ENCODE assay signal across 22 mouse cellular contexts in genomic region chr10:115309191-115309590, GRCm38 (mm10). TPM values are rescaled to one million over a fixed set of nuclear protein-coding genes. Genes with fewer than 3 reads are reported as not detected.
A peak's percentile ranks its signal among the peaks of the same experiment; 100 is the strongest.
DNase-seq lines count a peak whose midpoint lies in the region; ATAC-seq lines count a peak whose summit lies in the region.
"Had no signal": no experiment of that assay in that cellular context is flagged by ENCODE, and none has a peak within 500 bp of the region (broad histone marks: within the 10 kb centered on the region; RNA-seq: fewer than 3 reads in every experiment).

No protein-coding gene starts in this region.

- ATAC-seq in forebrain, embryonic 11.5 days (replicated peaks; ENCODE audit: low FRiP score): no peak
- no peak for ATAC-seq in forebrain, embryonic 13.5 days
- no peak for ATAC-seq in heart, embryonic 16.5 days (replicated peaks; ENCODE audit: extremely low read depth, insufficient read depth, low FRiP score)
- no peak for ATAC-seq in midbrain, embryonic 11.5 days (ENCODE audit: low FRiP score)
- no peak for ATAC-seq in midbrain, embryonic 16.5 days
- ATAC-seq: forebrain, embryonic 15.5 days; intestine, postnatal 0 days; Patski had no signal

- intact Hi-C loops in heart, postnatal 14 days (cut with DNase I): no loop called here

- no peak overlapping the region for H3K9ac ChIP-seq in forebrain, embryonic 11.5 days (ENCODE audit: low read length)
- no peak overlapping the region for H3K9ac ChIP-seq in forebrain, embryonic 13.5 days
- no peak overlapping the region for H3K9ac ChIP-seq in heart, embryonic 16.5 days (ENCODE audit: low read length)
- no peak overlapping the region for H3K9ac ChIP-seq in midbrain, embryonic 11.5 days (ENCODE audit: low read length)
- H3K9ac ChIP-seq in midbrain, embryonic 16.5 days (ENCODE audit: low read depth, low read length): no peak overlapping the region
- H3K9ac ChIP-seq: forebrain, embryonic 15.5 days; heart, embryonic 13.5 days; hindbrain, embryonic 12.5 days; hindbrain, embryonic 15.5 days had no signal

- no peak overlapping the region for H3K4me2 ChIP-seq in forebrain, embryonic 11.5 days (ENCODE audit: low read depth, low read length, severe bottlenecking)
- no peak overlapping the region for H3K4me2 ChIP-seq in forebrain, embryonic 13.5 days
- no peak overlapping the region for H3K4me2 ChIP-seq in heart, embryonic 16.5 days (ENCODE audit: low read depth, low read length)
- no peak overlapping the region for H3K4me2 ChIP-seq in midbrain, embryonic 11.5 days
- H3K4me2 ChIP-seq in midbrain, embryonic 16.5 days (ENCODE audit: low read length): no peak overlapping the region
- H3K4me2 ChIP-seq: forebrain, embryonic 15.5 days; heart, embryonic 13.5 days; hindbrain, embryonic 12.5 days; hindbrain, embryonic 15.5 days had no signal

- 89% methylated on average over 4 of the region's 4 CpGs for WGBS in forebrain, embryonic 11.5 days
- WGBS in forebrain, embryonic 13.5 days: 94% methylated on average over 4 of the region's 4 CpGs
- 84% methylated on average over 4 of the region's 4 CpGs for WGBS in heart, embryonic 16.5 days
- 96% methylated on average over 4 of the region's 4 CpGs for WGBS in midbrain, embryonic 11.5 days
- 95% methylated on average over 4 of the region's 4 CpGs for WGBS in midbrain, embryonic 16.5 days

- H3K27me3 ChIP-seq in forebrain, embryonic 11.5 days (ENCODE audit: control insufficient read depth, insufficient read depth, low read length): no peaks in the 10 kb centered on the region
- H3K27me3 ChIP-seq in forebrain, embryonic 13.5 days: no peaks in the 10 kb centered on the region
- no peaks in the 10 kb centered on the region for H3K27me3 ChIP-seq in heart, embryonic 16.5 days (ENCODE audit: control insufficient read depth, insufficient read depth, low read length)
- no peaks in the 10 kb centered on the region for H3K27me3 ChIP-seq in midbrain, embryonic 11.5 days (ENCODE audit: control insufficient read depth, insufficient read depth, low read length)
- no peaks in the 10 kb centered on the region for H3K27me3 ChIP-seq in midbrain, embryonic 16.5 days (ENCODE audit: control insufficient read depth, insufficient read depth, low read depth, low read length)
- H3K27me3 ChIP-seq: forebrain, embryonic 15.5 days; heart, embryonic 13.5 days; hindbrain, embryonic 12.5 days; hindbrain, embryonic 15.5 days; Patski had no signal

- DNase-seq in forebrain, embryonic 11.5 days (ENCODE audit: low spot score): peak; percentile 29
- DNase-seq in heart, adult 11 months: peak; percentile 55
- DNase-seq in heart, postnatal 4 days: no peak
- no peak for DNase-seq in heart, postnatal 14 days
- DNase-seq in midbrain, embryonic 11.5 days (ENCODE audit: low spot score, missing footprints): peak; percentile 66
- DNase-seq: adrenal gland, postnatal 10 days; adrenal gland, postnatal 36 days; cerebellum, adult 18-20 months; cerebellum, adult 9-10 months; cerebellum, postnatal 14 days; gastrocnemius, postnatal 36 days had no signal

- H3K4me1 ChIP-seq in forebrain, embryonic 11.5 days (replicated peaks; ENCODE audit: control insufficient read depth, insufficient read depth, low read length): peaks cover 7% of the 10 kb centered on the region
- peaks cover 27% of the 10 kb centered on the region for H3K4me1 ChIP-seq in forebrain, embryonic 13.5 days
- peaks cover 58% of the 10 kb centered on the region for H3K4me1 ChIP-seq in heart, embryonic 16.5 days (ENCODE audit: control insufficient read depth, insufficient read depth, low read length)
- peaks cover 9% of the 10 kb centered on the region for H3K4me1 ChIP-seq in midbrain, embryonic 11.5 days (ENCODE audit: control insufficient read depth, insufficient read depth, low read length)
- H3K4me1 ChIP-seq in midbrain, embryonic 16.5 days (ENCODE audit: control insufficient read depth, insufficient read depth, low read length): peaks cover 29% of the 10 kb centered on the region

- no peaks in the 10 kb centered on the region for H3K9me3 ChIP-seq in forebrain, embryonic 11.5 days (ENCODE audit: control insufficient read depth, low read length)
- no peaks in the 10 kb centered on the region for H3K9me3 ChIP-seq in forebrain, embryonic 13.5 days (replicated peaks)
- no peaks in the 10 kb centered on the region for H3K9me3 ChIP-seq in heart, embryonic 16.5 days (replicated peaks; ENCODE audit: control insufficient read depth, low read length)
- no peaks in the 10 kb centered on the region for H3K9me3 ChIP-seq in midbrain, embryonic 11.5 days (ENCODE audit: control insufficient read depth, low read length)
- H3K9me3 ChIP-seq in midbrain, embryonic 16.5 days (replicated peaks; ENCODE audit: control insufficient read depth, low read length, poor library complexity, severe bottlenecking): no peaks in the 10 kb centered on the region
- H3K9me3 ChIP-seq: forebrain, embryonic 10.5 days; forebrain, embryonic 15.5 days; G1E; heart, embryonic 13.5 days; hindbrain, embryonic 12.5 days; hindbrain, embryonic 15.5 days had no signal

- no peak overlapping the region for H3K27ac ChIP-seq in forebrain, embryonic 11.5 days (ENCODE audit: low read depth, low read length)
- H3K27ac ChIP-seq in forebrain, embryonic 13.5 days: no peak overlapping the region
- peak overlapping the region; percentile 10; the same call in 1 of the 2 replicates for H3K27ac ChIP-seq in heart, embryonic 16.5 days (ENCODE audit: low read length)
- H3K27ac ChIP-seq in midbrain, embryonic 11.5 days (ENCODE audit: low read depth, low read length): no peak overlapping the region
- H3K27ac ChIP-seq in midbrain, embryonic 16.5 days (ENCODE audit: low read length): no peak overlapping the region
- H3K27ac ChIP-seq: forebrain, embryonic 10.5 days; forebrain, embryonic 15.5 days; heart, embryonic 13.5 days; hindbrain, embryonic 12.5 days; hindbrain, embryonic 15.5 days had no signal

- H3K4me3 ChIP-seq in forebrain, embryonic 11.5 days (ENCODE audit: low read depth, low read length): no peak overlapping the region
- no peak overlapping the region for H3K4me3 ChIP-seq in forebrain, embryonic 13.5 days
- H3K4me3 ChIP-seq in heart, embryonic 16.5 days (ENCODE audit: low read length): no peak overlapping the region
- no peak overlapping the region for H3K4me3 ChIP-seq in midbrain, embryonic 11.5 days (ENCODE audit: low read depth, low read length)
- H3K4me3 ChIP-seq in midbrain, embryonic 16.5 days (ENCODE audit: low read depth, low read length): no peak overlapping the region
- H3K4me3 ChIP-seq: forebrain, embryonic 10.5 days; forebrain, embryonic 15.5 days; heart, embryonic 13.5 days; hindbrain, embryonic 12.5 days; hindbrain, embryonic 15.5 days had no signal

- no peaks in the 10 kb centered on the region for H3K36me3 ChIP-seq in forebrain, embryonic 11.5 days (ENCODE audit: control insufficient read depth, insufficient read depth, low read length)
- H3K36me3 ChIP-seq in forebrain, embryonic 13.5 days (ENCODE audit: poor library complexity, severe bottlenecking): peaks cover under 1% of the 10 kb centered on the region; the same call in 1 of the 2 replicates
- H3K36me3 ChIP-seq in heart, embryonic 16.5 days (ENCODE audit: control insufficient read depth, insufficient read depth): no peaks in the 10 kb centered on the region
- H3K36me3 ChIP-seq in midbrain, embryonic 11.5 days (ENCODE audit: control insufficient read depth, insufficient read depth, low read length): no peaks in the 10 kb centered on the region; the same call in 1 of the 2 replicates
- H3K36me3 ChIP-seq in midbrain, embryonic 16.5 days (ENCODE audit: control insufficient read depth, insufficient read depth, low read length): no peaks in the 10 kb centered on the region
- H3K36me3 ChIP-seq: hindbrain, embryonic 15.5 days had no signal

RNA-seq across cellular contexts. Expression of gene Rab21, which starts 6.2 kb away (rescaled TPM):
- 10.0 and 11.9 TPM in 2 replicates for polyA plus RNA-seq in forebrain, embryonic 11.5 days (2014; fragmentation: Nextera tagmentation; extraction: Ambion mirVana)
- polyA plus RNA-seq in forebrain, embryonic 13.5 days (2015; fragmentation: Nextera tagmentation; extraction: Ambion mirVana): 5.7 and 5.8 TPM in 2 replicates
- total RNA-seq in heart, postnatal 4 days (2021): 10 to 100 TPM; 57.3 to 58.2 TPM
- 4.7 and 6.0 TPM in 2 replicates for polyA plus RNA-seq in heart, embryonic 16.5 days (2015; fragmentation: Nextera tagmentation; extraction: Ambion mirVana)
- 10 to 100 TPM; 66.8 to 68.4 TPM for total RNA-seq in heart, postnatal 14 days (2021)
- 9.7 and 9.8 TPM in 2 replicates for polyA plus RNA-seq in midbrain, embryonic 11.5 days (2014; fragmentation: Nextera tagmentation; extraction: Ambion mirVana)
- polyA plus RNA-seq in midbrain, embryonic 16.5 days (2015; fragmentation: Nextera tagmentation; extraction: Ambion mirVana): 6.6 and 7.0 TPM in 2 replicates

RNA-seq across cellular contexts. Expression of gene Tmem19, which starts 53.1 kb away (rescaled TPM):
- polyA plus RNA-seq in forebrain, embryonic 11.5 days (2014; fragmentation: Nextera tagmentation; extraction: Ambion mirVana): 32.6 and 33.7 TPM in 2 replicates
- 34.1 and 35.0 TPM in 2 replicates for polyA plus RNA-seq in forebrain, embryonic 13.5 days (2015; fragmentation: Nextera tagmentation; extraction: Ambion mirVana)
- 10 to 100 TPM; 17.5 to 17.6 TPM for total RNA-seq in heart, postnatal 4 days (2021)
- 20.1 and 23.9 TPM in 2 replicates for polyA plus RNA-seq in heart, embryonic 16.5 days (2015; fragmentation: Nextera tagmentation; extraction: Ambion mirVana)
- total RNA-seq in heart, postnatal 14 days (2021): 10 to 100 TPM; 14.9 to 17.7 TPM
- 39.7 and 42.2 TPM in 2 replicates for polyA plus RNA-seq in midbrain, embryonic 11.5 days (2014; fragmentation: Nextera tagmentation; extraction: Ambion mirVana)
- polyA plus RNA-seq in midbrain, embryonic 16.5 days (2015; fragmentation: Nextera tagmentation; extraction: Ambion mirVana): 37.6 and 38.2 TPM in 2 replicates

RNA-seq across cellular contexts. Expression of gene Tbc1d15, which starts 57.9 kb away (rescaled TPM):
- polyA plus RNA-seq in forebrain, embryonic 11.5 days (2014; fragmentation: Nextera tagmentation; extraction: Ambion mirVana): 45.5 and 52.3 TPM in 2 replicates
- 39.6 and 41.5 TPM in 2 replicates for polyA plus RNA-seq in forebrain, embryonic 13.5 days (2015; fragmentation: Nextera tagmentation; extraction: Ambion mirVana)
- 10 to 100 TPM; 42.6 to 44.5 TPM for total RNA-seq in heart, postnatal 4 days (2021)
- polyA plus RNA-seq in heart, embryonic 16.5 days (2015; fragmentation: Nextera tagmentation; extraction: Ambion mirVana): 35.3 and 42.2 TPM in 2 replicates
- total RNA-seq in heart, postnatal 14 days (2021): 10 to 100 TPM; 43.2 to 46.0 TPM
- polyA plus RNA-seq in midbrain, embryonic 11.5 days (2014; fragmentation: Nextera tagmentation; extraction: Ambion mirVana): 49.9 and 52.5 TPM in 2 replicates
- 31.2 and 31.5 TPM in 2 replicates for polyA plus RNA-seq in midbrain, embryonic 16.5 days (2015; fragmentation: Nextera tagmentation; extraction: Ambion mirVana)

Comparison
In these comparisons a context has a peak if more than half of its experiments do, and no peak if none do; other contexts are left out.
1. DNase-seq: peak in forebrain, embryonic 11.5 days (single experiment), heart, adult 11 months (single experiment) and midbrain, embryonic 11.5 days (single experiment); none in heart, postnatal 4 days (single experiment) and heart, postnatal 14 days (0 of 2).